Mouse (Mus musculus): ENCODE results near the gene Arl6ip4.

GRCm38 (mm10) chr5:124112531-124112930 lies 3.4 kb upstream of the Arl6ip4 start:
- no peak for TF ChIP-seq POLR2A (IDR thresholded peaks at IDR 0.05; ENCODE audit: borderline replicate concordance, low read depth, low read length)
- no peak for TF ChIP-seq CTCF (IDR thresholded peaks at IDR 0.05; ENCODE audit: low read depth, low read length)
